Mouse (Mus musculus): ENCODE measurements at regions not wholly inside any gene's neighbourhood (a gene's known extent, or its start where the extent isn't known, plus 50 kb on each side); places are given as distances from the start of the nearest gene placed in this dataset.

DNA sequence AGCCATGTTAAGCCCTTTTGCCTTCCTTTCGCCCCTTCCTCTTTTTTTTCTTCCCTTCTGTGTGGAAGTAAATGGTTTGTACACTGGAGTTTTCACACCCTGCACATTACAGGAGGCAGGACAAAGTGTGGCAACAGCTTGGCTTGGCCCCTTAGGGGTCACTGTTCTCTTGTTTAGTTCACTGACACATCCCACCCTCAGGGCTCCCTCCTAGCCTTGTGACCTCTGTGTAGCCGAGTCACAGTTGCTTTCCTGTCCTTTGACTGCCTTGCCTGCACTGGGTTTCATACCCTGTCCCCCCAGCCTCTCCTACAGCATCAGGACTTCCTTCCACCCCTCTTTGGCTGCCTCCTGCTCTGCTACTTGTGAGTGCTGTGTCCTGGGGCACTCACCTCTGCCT lies 835.6 kb upstream of the Car8 start:
- Histone ChIP-seq H3K36me3 (no peaks in the 10 kb centered on the region), H3K27me3 (no peaks in the 10 kb centered on the region), H3K27ac (no peak overlapping the region), H3K4me2 (no peak overlapping the region), H3K9me3 (no peaks in the 10 kb centered on the region), H3K4me3 (no peak overlapping the region), H3K9ac (no peak overlapping the region), H3K4me1 (no peaks in the 10 kb centered on the region)
- 34% methylated on average over 2 of the region's 2 CpGs for WGBS
- no peak for ATAC-seq (ENCODE audit: insufficient number of reproducible peaks, insufficient read depth, low FRiP score, low TSS enrichment, low read depth)

DNA sequence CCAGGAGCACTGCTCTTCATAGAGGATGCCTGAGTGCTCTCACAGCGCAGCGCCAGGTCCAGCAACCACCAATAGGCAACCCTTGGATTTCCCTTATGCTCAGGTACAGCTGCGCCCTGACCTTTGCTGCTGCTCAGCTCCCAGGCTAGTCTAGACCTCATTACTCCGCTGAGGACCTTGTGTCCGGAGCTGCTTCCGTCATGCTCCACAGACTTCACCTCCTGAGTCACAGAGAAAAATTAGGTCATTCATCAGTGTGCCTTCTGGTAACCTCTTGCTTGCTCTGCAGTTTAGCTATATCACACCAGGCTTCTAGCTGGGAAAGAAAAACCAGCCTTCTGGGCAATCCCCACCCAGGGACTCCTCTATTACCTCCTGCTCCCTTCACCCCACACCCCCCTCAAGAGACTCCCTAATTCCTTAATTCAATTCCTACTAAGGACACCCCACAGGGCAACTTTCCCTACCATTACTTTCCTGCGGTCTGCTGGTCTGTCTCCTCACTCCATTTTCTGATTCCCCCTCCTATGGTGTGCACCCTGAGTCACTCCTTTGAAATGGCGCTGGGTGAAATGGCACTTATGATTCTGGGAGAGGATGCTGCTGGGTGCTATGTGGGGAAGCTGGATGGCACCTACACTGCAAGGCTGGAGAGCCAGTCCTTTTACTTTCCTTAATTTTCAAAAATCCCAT lies 835.0 kb upstream of the Car8 start:
- WGBS: 48% methylated on average over 8 of the region's 8 CpGs
- Histone ChIP-seq H3K4me1 (no peaks in the 10 kb centered on the region), H3K9me3 (no peaks in the 10 kb centered on the region), H3K36me3 (no peaks in the 10 kb centered on the region), H3K9ac (no peak overlapping the region), H3K27ac (no peak overlapping the region), H3K4me2 (no peak overlapping the region), H3K27me3 (no peaks in the 10 kb centered on the region), H3K4me3 (no peak overlapping the region)
- no peak for ATAC-seq (ENCODE audit: insufficient number of reproducible peaks, insufficient read depth, low FRiP score, low TSS enrichment, low read depth)

DNA sequence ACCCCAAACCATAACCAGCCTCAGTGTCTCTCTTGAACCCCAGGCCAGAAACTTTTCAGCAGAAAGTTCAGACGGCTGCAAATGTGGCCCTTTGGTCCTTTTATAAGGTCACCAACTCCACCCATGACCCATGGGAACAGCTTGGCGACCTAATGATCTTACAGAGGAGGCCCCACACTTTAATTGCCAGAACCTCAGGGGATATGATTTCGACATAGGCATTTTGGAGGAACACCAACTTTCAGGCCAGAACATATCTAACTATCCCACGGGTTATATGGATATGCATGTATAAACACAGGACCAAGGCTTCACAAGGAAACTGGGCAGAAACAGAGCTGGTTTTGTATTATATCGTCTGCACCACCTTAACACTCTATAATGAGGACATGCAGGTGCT lies 833.5 kb upstream of the Car8 start:
- H3K9ac ChIP-seq: no peak overlapping the region
- WGBS: 56% methylated on average over 5 of the region's 5 CpGs
- no peak overlapping the region for H3K4me2 ChIP-seq
- H3K4me3 ChIP-seq: no peak overlapping the region
- no peaks in the 10 kb centered on the region for H3K36me3 ChIP-seq
- no peak for ATAC-seq (ENCODE audit: insufficient number of reproducible peaks, insufficient read depth, low FRiP score, low TSS enrichment, low read depth)
- no peaks in the 10 kb centered on the region for H3K4me1 ChIP-seq
- no peak overlapping the region for H3K27ac ChIP-seq
- no peaks in the 10 kb centered on the region for H3K9me3 ChIP-seq
- H3K27me3 ChIP-seq: no peaks in the 10 kb centered on the region

DNA sequence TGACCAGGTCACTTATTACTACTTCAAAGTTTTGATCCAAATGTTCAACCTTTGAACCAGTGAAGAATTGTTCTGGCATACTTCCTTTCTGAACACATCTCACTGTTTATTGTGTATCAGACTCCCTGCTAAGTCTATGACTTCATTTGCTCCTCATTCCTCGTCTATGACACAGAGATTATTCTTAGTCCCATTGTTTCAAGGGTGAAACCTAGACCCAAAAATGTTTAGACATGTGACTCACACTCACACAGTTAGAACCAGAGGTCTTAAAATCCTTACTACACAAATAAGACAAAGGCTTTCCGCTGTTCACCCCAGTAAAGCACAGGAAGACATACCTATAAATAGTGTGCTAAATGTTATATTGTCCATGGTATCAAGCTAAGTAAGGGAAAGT lies 829.0 kb upstream of the Car8 start:
- no peak overlapping the region for H3K27ac ChIP-seq
- H3K4me2 ChIP-seq: no peak overlapping the region
- no peak overlapping the region for H3K9ac ChIP-seq
- no peaks in the 10 kb centered on the region for H3K9me3 ChIP-seq
- no peaks in the 10 kb centered on the region for H3K27me3 ChIP-seq
- H3K4me1 ChIP-seq: no peaks in the 10 kb centered on the region
- no peak overlapping the region for H3K4me3 ChIP-seq
- no peaks in the 10 kb centered on the region for H3K36me3 ChIP-seq
- no peak for ATAC-seq (ENCODE audit: insufficient number of reproducible peaks, insufficient read depth, low FRiP score, low TSS enrichment, low read depth)
- 79% methylated on average over 2 of the region's 2 CpGs for WGBS

DNA sequence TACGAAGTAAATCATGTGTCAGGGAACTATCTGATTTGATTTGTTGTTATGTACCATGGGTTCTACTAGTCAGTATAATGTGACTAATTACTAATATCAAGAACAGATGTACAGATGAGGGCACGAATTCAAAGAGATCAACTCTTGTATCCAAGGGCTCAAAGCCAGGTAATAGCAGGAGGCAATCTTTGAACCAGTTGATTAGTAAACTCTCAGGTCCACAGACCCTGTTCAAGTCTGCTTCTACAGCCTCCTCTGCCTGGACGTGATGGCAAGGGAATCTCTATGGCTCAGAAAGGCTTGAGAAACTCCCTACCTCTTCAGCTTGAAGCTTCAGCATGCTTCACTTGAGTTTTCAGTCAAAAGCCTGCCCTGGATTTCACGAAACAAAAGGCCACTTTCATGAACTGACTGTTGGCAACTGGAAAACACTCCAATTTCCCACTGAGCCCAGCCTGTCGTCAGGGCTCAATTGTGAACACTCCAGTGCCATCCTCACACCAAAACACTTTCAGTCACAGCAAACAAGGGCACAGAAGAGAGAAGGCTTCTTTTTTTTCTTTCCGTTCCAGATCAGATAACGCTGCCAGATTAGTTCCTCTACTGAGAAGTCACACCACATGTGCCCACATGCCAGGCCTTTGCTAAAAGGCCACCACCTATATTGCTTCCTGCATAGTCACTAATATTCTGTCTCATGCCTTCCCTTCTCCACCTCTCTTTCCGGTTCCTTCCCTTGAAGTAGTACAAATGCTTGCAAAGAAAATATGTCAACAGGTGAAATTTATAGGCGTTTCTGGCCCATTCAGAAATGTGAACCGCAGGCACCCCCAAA lies 827.4 kb upstream of the Car8 start:
- Histone ChIP-seq H3K9ac (no peak overlapping the region), H3K9me3 (no peaks in the 10 kb centered on the region), H3K36me3 (no peaks in the 10 kb centered on the region), H3K27ac (no peak overlapping the region), H3K27me3 (no peaks in the 10 kb centered on the region), H3K4me2 (no peak overlapping the region), H3K4me3 (no peak overlapping the region), H3K4me1 (no peaks in the 10 kb centered on the region)
- 51% methylated on average over 10 of the region's 10 CpGs for WGBS
- no peak for ATAC-seq (ENCODE audit: insufficient number of reproducible peaks, insufficient read depth, low FRiP score, low TSS enrichment, low read depth)

DNA sequence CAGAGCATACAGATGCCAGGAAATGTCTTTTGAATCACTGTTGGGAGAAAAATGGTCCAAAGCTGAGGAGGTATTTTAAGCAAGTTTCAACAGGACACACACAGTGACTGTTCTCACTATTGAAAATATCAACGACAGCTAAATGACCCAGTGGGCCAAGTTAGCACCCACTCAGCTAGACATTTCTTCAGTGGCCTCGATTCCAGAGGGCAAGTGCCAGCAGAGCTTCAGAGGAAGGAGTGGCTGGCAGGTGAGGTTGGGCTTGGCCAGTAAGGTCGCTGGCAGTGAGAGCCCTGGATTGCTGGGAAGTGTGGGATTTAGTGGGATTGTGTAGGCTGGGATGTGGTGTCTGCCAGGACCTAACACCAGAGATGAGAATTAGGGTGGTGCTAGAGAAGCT lies 823.1 kb upstream of the Car8 start:
- Histone ChIP-seq H3K9ac (no peak overlapping the region), H3K27me3 (no peaks in the 10 kb centered on the region), H3K9me3 (no peaks in the 10 kb centered on the region), H3K4me3 (no peak overlapping the region), H3K27ac (no peak overlapping the region), H3K4me2 (no peak overlapping the region), H3K4me1 (peaks cover 5% of the 10 kb centered on the region; the same call in 1 of the 2 replicates), H3K36me3 (no peaks in the 10 kb centered on the region)
- no peak for ATAC-seq (ENCODE audit: insufficient number of reproducible peaks, insufficient read depth, low FRiP score, low TSS enrichment, low read depth)
- 63% methylated on average over 3 of the region's 3 CpGs for WGBS

DNA sequence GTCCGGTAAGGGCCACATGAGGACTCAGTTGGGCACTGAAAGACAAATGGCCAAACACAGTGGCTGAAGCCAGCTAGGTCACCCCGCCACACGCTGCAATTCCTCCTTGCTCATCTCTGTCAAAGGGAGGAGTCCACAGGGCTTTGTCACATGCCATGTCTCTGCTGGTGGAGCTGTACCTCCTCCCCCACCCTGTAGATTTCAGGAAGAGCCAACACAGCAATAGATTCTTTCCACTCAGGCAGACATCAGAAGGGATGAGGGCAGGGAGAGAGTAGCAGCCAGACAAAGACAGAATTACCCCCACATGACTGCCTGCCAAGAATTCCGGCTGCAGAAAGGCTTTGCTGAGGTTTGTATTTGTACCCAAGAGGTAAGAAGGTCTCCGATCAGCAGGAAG lies 821.4 kb upstream of the Car8 start:
- no peak for ATAC-seq (ENCODE audit: insufficient number of reproducible peaks, insufficient read depth, low FRiP score, low TSS enrichment, low read depth)
- H3K9ac ChIP-seq: no peak overlapping the region
- H3K4me3 ChIP-seq: no peak overlapping the region
- no peak overlapping the region for H3K27ac ChIP-seq
- H3K36me3 ChIP-seq: no peaks in the 10 kb centered on the region
- H3K4me1 ChIP-seq: peaks cover 5% of the 10 kb centered on the region; the same call in 1 of the 2 replicates
- no peaks in the 10 kb centered on the region for H3K27me3 ChIP-seq
- H3K4me2 ChIP-seq: no peak overlapping the region
- 60% methylated on average over 5 of the region's 5 CpGs for WGBS
- no peaks in the 10 kb centered on the region for H3K9me3 ChIP-seq

DNA sequence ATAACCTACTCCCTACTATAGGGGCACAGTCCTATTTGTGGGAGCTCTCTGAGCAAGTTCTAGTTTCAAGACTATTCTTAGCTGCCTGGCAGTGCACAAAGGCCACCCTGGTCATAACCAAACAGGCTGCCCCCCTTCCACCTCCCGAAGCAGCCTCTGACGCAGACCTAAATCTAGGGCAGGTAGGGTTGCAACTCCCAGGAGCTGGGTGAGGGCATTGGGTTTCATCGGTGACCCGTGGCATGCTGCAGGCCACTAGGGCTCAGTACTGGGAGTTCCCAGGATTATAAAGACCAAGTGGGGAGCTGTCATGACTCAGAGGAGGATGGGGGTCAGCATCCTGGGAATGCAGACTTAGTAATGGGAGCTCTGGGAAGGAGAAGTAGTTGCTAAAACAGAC lies 818.8 kb upstream of the Car8 start:
- ATAC-seq (ENCODE audit: insufficient number of reproducible peaks, insufficient read depth, low FRiP score, low TSS enrichment, low read depth): no peak
- Histone ChIP-seq H3K4me2 (no peak overlapping the region), H3K27ac (no peak overlapping the region), H3K36me3 (no peaks in the 10 kb centered on the region), H3K4me1 (peaks cover 5% of the 10 kb centered on the region; the same call in 1 of the 2 replicates), H3K9ac (no peak overlapping the region), H3K4me3 (no peak overlapping the region), H3K27me3 (no peaks in the 10 kb centered on the region), H3K9me3 (no peaks in the 10 kb centered on the region)
- 42% methylated on average over 4 of the region's 4 CpGs for WGBS

DNA sequence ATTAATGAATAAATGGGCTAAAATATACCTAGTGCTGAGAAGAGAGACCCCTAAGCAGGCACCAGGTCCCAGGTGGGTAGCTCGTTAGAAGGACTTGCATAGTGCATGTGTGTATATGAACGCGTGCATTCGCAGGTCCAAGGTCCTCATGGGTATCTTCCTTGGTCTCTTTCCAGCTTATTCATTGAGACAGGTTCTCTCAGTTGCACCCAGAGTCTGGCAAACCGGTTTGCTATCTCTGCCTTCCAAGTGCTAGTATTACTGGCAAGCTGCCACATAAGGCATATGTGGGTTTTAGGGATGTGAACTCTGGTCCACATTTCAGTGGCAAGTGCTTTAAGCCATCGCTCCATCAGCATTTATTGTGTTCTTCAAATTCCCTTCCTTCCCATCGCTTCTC lies 818.3 kb upstream of the Car8 start:
- H3K4me1 ChIP-seq: peaks cover 5% of the 10 kb centered on the region; the same call in 1 of the 2 replicates
- no peak overlapping the region for H3K4me2 ChIP-seq
- no peak overlapping the region for H3K27ac ChIP-seq
- 90% methylated on average over 7 of the region's 7 CpGs for WGBS
- no peak overlapping the region for H3K4me3 ChIP-seq
- no peak for ATAC-seq (ENCODE audit: insufficient number of reproducible peaks, insufficient read depth, low FRiP score, low TSS enrichment, low read depth)
- H3K9me3 ChIP-seq: no peaks in the 10 kb centered on the region
- H3K9ac ChIP-seq: no peak overlapping the region
- H3K36me3 ChIP-seq: no peaks in the 10 kb centered on the region
- no peaks in the 10 kb centered on the region for H3K27me3 ChIP-seq

DNA sequence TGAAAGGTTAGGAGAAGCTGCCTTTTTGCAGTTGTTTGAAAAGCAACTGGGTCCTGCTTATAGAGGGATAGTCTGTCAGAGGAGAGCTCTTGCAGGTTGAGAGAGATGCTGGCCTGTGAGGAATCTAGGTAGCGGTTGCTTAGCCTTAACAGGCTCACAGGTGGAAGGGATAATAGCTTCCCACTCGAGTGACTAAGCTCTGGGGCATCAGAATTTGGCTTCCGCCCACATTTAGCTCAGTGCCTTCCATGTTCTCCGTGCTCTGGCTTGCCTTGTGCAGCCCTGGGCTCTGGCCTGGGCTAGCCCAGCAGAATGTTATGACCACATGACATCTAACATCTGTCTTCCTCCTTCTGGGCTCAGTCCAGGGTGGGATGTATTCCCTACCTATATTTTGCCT lies 817.0 kb upstream of the Car8 start:
- Histone ChIP-seq H3K4me3 (no peak overlapping the region), H3K9me3 (no peaks in the 10 kb centered on the region), H3K4me2 (no peak overlapping the region), H3K9ac (no peak overlapping the region), H3K27ac (no peak overlapping the region), H3K4me1 (peaks cover 5% of the 10 kb centered on the region; the same call in 1 of the 2 replicates), H3K36me3 (no peaks in the 10 kb centered on the region), H3K27me3 (no peaks in the 10 kb centered on the region)
- 69% methylated on average over 4 of the region's 4 CpGs for WGBS
- ATAC-seq (ENCODE audit: insufficient number of reproducible peaks, insufficient read depth, low FRiP score, low TSS enrichment, low read depth): no peak

DNA sequence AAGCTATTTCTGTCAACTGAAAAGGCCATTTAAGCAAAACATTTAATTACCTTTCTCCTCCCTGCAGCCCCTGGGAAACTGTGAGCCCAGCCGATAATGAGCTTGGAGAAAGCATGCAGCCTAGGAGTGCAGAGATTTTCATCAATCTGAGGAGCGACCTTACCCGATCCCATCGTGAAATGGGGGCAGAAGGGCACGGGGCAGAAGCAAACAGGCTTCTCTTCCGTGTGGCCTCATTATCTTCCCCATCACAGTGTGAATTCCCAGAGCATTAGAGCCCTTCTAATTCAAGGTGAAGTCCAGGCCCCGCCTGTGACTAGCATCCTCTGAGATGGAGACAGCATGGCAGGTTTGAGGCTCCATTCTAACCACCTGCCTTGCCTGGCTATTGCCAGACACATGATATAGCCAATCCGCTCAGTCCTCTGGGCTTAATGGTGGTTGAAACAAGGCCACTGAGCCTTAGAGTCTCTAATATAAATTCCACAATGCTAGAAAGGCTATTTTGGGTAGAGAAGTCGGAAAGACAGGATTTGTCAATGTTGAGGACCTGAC lies 816.5 kb upstream of the Car8 start:
- Histone ChIP-seq H3K27ac (no peak overlapping the region), H3K4me2 (no peak overlapping the region), H3K9ac (no peak overlapping the region), H3K27me3 (no peaks in the 10 kb centered on the region), H3K36me3 (no peaks in the 10 kb centered on the region), H3K4me3 (no peak overlapping the region), H3K4me1 (peaks cover 4% of the 10 kb centered on the region; the same call in 1 of the 2 replicates), H3K9me3 (no peaks in the 10 kb centered on the region)
- no peak for ATAC-seq (ENCODE audit: insufficient number of reproducible peaks, insufficient read depth, low FRiP score, low TSS enrichment, low read depth)
- 59% methylated on average over 9 of the region's 9 CpGs for WGBS

DNA sequence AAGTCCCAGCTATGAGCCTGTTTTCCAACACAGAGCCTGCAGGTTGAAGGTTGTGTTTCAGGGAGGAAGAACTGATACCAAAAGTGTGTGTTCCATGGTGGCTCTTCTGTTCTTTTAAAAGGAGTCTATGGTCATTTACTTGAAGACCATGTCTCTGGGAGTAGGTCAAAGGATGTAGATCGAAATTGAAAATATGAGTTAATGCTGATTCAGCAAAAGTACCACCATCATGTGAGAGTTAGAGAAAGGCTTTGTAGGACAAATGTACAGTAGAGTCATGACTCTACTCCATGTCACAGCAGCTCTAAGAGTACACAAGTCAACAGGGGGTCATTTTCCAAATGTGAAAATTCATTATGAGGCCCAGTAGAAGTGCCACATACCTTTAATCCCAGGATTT lies 810.0 kb upstream of the Car8 start:
- no peak overlapping the region for H3K4me3 ChIP-seq
- no peak overlapping the region for H3K27ac ChIP-seq
- 0 out of 2 replicates have a peak, but pooled peaks cover 3% of the 10 kb centered on the region for H3K27me3 ChIP-seq
- H3K9me3 ChIP-seq: no peaks in the 10 kb centered on the region
- no peaks in the 10 kb centered on the region for H3K4me1 ChIP-seq
- H3K36me3 ChIP-seq: no peaks in the 10 kb centered on the region
- no peak overlapping the region for H3K4me2 ChIP-seq
- no peak overlapping the region for H3K9ac ChIP-seq
- WGBS: 84% methylated on average over 1 of the region's 1 CpGs
- ATAC-seq (ENCODE audit: insufficient number of reproducible peaks, insufficient read depth, low FRiP score, low TSS enrichment, low read depth): no peak

All from embryonic facial prominence, embryonic 13.5 days (tissue).